Mouse (Mus musculus): ENCODE measurements at regions not wholly inside any gene's neighbourhood (a gene's known extent, or its start where the extent isn't known, plus 50 kb on each side); places are given as distances from the start of the nearest gene placed in this dataset.
A peak's percentile ranks its signal among the peaks of the same experiment; 100 is the strongest.

DNA sequence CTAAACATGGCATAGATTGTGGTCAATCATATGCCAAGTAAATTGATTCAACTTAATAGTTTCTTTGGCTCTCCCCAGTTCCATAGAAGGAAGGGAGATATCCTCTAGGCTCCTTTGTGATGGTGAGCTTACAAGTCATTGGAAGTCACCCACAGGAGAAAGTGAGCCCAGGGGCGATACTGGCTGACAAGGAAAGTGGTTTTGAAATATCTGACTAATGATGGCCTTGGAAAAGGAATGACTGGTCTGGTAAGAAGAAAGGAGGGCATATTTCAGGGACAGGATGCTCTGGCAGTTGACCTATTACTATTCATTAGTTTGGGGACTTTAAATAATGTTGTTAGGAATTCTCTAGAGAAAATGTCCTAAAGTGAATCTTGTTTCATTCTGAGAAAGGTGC lies 352.7 kb upstream of the Cdh11 start:
- no peak for ATAC-seq (ENCODE audit: insufficient number of reproducible peaks, insufficient read depth, low FRiP score, low TSS enrichment, low read depth)
- 72% methylated on average over 1 of the region's 1 CpGs for WGBS
- Histone ChIP-seq H3K9ac (replicated peaks) (no peak overlapping the region), H3K36me3 (no peaks in the 10 kb centered on the region), H3K27me3 (no peaks in the 10 kb centered on the region), H3K9me3 (no peaks in the 10 kb centered on the region), H3K4me2 (no peak overlapping the region), H3K4me3 (replicated peaks) (no peak overlapping the region), H3K27ac (no peak overlapping the region), H3K4me1 (replicated peaks) (no peaks in the 10 kb centered on the region)

- H3K36me3 ChIP-seq, result no peaks in the 10 kb centered on the region
- H3K27me3 ChIP-seq, result no peaks in the 10 kb centered on the region
- peaks cover 25% of the 10 kb centered on the region for H3K4me1 ChIP-seq (replicated peaks)
- no peak overlapping the region for H3K4me2 ChIP-seq
- no peak for ATAC-seq (ENCODE audit: insufficient number of reproducible peaks, insufficient read depth, low FRiP score, low TSS enrichment, low read depth)
- no peak overlapping the region for H3K9ac ChIP-seq (replicated peaks)
- H3K27ac ChIP-seq, result no peak overlapping the region
- H3K9me3 ChIP-seq, result no peaks in the 10 kb centered on the region
- H3K4me3 ChIP-seq (replicated peaks), result no peak overlapping the region
- 57% methylated on average over 1 of the region's 1 CpGs for WGBS
Measured at GRCm38 (mm10) chr8:103144835-103145234, 359.4 kb upstream of the Cdh11 start.

DNA sequence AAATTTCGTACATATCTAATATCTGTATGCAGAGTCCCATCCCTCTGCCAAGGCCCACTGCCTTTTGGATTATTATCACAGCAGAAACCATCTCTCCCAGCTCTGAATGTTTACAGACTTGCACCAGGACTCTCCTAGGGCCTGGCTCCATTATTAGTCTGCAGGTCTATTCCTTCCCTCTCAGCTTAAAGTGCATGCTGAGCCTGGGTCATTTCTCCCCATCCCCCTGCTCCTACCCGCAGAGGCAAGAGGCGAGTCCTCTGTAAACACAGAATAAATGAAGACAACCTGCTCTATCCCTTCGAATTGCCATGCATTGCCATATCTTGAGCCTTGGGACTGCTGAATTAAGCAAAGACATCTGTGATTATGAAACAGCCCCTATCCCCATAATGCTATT lies 362.6 kb upstream of the Cdh11 start:
- no peaks in the 10 kb centered on the region for H3K36me3 ChIP-seq
- no peak overlapping the region for H3K9ac ChIP-seq (replicated peaks)
- H3K27ac ChIP-seq, result peak overlapping the region; percentile 60
- no peak for ATAC-seq (ENCODE audit: insufficient number of reproducible peaks, insufficient read depth, low FRiP score, low TSS enrichment, low read depth)
- no peak overlapping the region for H3K4me2 ChIP-seq
- peaks cover 25% of the 10 kb centered on the region for H3K4me1 ChIP-seq (replicated peaks)
- H3K27me3 ChIP-seq, result no peaks in the 10 kb centered on the region
- no peaks in the 10 kb centered on the region for H3K9me3 ChIP-seq
- no peak overlapping the region for H3K4me3 ChIP-seq (replicated peaks)
- WGBS, result 44% methylated on average over 4 of the region's 4 CpGs

DNA sequence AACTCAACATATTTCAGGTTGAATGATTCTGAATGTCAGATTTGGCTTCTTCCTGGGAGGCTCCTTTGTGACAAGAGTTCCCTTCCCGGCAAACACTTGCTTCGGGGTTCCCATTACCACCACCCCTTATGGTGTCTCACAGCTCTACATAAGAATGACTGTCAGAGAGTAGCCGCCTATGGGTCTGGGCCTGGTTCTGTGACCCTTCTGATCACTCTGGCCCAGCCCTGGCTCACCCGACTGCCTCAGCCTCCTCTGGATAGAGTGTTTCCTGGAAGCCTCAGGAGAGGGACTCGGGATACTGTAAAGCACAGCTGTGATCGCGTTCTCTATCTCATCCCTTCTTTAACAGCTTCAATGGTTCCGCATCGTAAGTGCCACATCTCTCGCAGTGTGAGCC lies 363.0 kb upstream of the Cdh11 start:
- ATAC-seq (ENCODE audit: insufficient number of reproducible peaks, insufficient read depth, low FRiP score, low TSS enrichment, low read depth), result no peak
- no peak overlapping the region for H3K4me3 ChIP-seq (replicated peaks)
- peak overlapping the region; percentile 60; the same call in 1 of the 2 replicates for H3K27ac ChIP-seq
- no peaks in the 10 kb centered on the region for H3K27me3 ChIP-seq
- no peaks in the 10 kb centered on the region for H3K36me3 ChIP-seq
- H3K4me2 ChIP-seq, result no peak overlapping the region
- 63% methylated on average over 10 of the region's 10 CpGs for WGBS
- H3K9ac ChIP-seq (replicated peaks), result no peak overlapping the region
- peaks cover 25% of the 10 kb centered on the region for H3K4me1 ChIP-seq (replicated peaks)
- H3K9me3 ChIP-seq, result no peaks in the 10 kb centered on the region

DNA sequence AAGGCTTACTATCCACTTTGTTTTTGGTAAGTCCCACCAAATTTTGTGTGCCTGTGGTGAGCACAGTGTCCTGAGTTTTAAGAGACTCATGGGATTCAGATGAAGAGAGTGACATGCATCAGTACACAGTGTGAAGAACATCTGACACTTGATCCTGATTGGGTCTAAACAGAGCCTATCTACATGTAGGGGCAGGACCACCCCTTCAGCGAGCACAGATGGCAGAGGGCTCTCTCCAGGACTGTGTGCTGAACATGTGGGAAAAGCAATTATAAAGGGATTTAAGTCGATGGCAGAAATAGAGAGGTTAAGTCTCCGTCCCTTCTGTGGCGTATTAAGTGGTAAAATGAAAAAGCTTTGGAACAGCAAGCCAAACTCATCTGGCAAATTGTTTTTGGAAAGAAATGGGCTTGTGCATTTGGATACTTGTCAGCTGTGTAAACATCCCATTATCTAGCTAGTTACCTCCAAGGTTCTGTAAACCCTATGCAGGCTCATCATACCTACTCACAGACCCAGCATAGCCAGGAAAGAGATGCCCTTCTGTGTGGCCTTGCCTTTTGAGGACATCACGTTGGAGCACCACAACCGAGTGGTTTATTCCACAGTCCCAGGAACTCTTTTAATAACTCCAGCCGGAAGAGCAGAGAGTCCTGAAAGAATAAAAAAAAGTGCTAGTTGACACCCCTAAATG lies 381.3 kb upstream of the Cdh11 start:
- Histone ChIP-seq H3K4me1 (replicated peaks) (peaks cover 14% of the 10 kb centered on the region), H3K4me3 (replicated peaks) (no peak overlapping the region), H3K9ac (replicated peaks) (no peak overlapping the region), H3K36me3 (no peaks in the 10 kb centered on the region), H3K4me2 (no peak overlapping the region), H3K9me3 (no peaks in the 10 kb centered on the region), H3K27ac (0 out of 2 replicates have a peak overlapping the region, but pooled peaks have one; percentile 19), H3K27me3 (no peaks in the 10 kb centered on the region)
- 26% methylated on average over 7 of the region's 7 CpGs for WGBS
- ATAC-seq (ENCODE audit: insufficient number of reproducible peaks, insufficient read depth, low FRiP score, low TSS enrichment, low read depth), result peak; percentile 87

DNA sequence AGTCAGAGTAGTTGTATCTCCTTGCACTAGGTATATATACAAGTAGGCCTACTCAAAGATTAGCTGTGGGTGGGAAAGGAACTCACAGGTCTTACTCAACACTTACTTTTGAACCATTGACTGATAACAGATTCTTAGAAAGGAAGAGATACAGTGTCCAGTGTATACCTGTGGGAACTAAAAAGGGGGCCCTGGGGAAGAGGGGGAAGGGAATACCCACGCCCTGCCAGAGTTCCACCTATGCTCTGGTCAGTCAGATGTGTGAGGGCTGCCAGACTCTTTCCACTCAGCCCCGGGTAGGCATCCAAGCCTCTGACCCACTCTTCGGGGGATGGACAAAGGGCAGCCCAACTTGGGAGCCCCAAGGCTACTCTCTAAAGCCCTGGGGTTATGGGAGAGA lies 387.9 kb upstream of the Cdh11 start:
- no peaks in the 10 kb centered on the region for H3K9me3 ChIP-seq
- ATAC-seq (ENCODE audit: insufficient number of reproducible peaks, insufficient read depth, low FRiP score, low TSS enrichment, low read depth), result no peak
- no peak overlapping the region for H3K27ac ChIP-seq

DNA sequence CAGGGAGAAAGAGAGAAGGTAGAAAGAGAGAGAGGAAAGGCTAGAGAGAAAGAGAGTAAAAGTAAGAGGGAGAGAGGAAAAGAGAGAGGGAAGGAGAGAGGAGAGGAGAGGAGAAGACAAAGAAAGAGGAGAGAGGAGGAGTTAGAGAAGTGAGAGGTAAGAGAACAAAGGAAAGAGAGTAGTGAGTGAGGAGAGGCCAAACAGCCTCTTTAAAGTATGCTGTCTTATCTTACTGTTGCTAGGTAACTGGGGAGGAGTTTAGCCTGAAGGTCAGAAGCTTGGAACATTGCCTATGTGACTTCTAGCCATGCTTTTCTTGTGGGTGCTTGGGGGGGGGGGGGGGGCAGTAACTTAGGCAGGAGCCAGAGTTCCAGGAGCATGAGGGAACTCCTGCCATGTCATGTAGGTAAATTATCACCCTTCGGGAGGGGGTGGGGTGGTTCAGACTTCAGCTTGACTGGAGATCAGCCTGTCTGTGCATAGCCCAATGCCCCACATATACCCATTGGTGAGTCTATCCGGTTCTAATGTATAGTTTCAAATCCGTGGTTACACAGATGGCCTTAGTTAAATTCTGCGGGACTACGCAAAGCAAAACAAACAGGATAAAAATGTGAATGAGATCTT lies 388.5 kb upstream of the Cdh11 start:
- H3K4me2 ChIP-seq, result no peak overlapping the region
- no peak overlapping the region for H3K27ac ChIP-seq
- no peak overlapping the region for H3K4me3 ChIP-seq (replicated peaks)
- H3K27me3 ChIP-seq, result no peaks in the 10 kb centered on the region
- no peaks in the 10 kb centered on the region for H3K36me3 ChIP-seq
- H3K9me3 ChIP-seq, result no peaks in the 10 kb centered on the region
- H3K9ac ChIP-seq (replicated peaks), result no peak overlapping the region
- WGBS, result 70% methylated on average over 5 of the region's 5 CpGs
- H3K4me1 ChIP-seq (replicated peaks), result no peaks in the 10 kb centered on the region
- no peak for ATAC-seq (ENCODE audit: insufficient number of reproducible peaks, insufficient read depth, low FRiP score, low TSS enrichment, low read depth)

More for the DNA sequence above, 387.9 kb upstream of the Cdh11 start:
- H3K4me1 ChIP-seq (replicated peaks), result no peaks in the 10 kb centered on the region
- no peaks in the 10 kb centered on the region for H3K36me3 ChIP-seq
- H3K4me2 ChIP-seq, result no peak overlapping the region
- WGBS, result 83% methylated on average over 3 of the region's 3 CpGs
- no peaks in the 10 kb centered on the region for H3K27me3 ChIP-seq
- H3K9ac ChIP-seq (replicated peaks), result no peak overlapping the region
- no peak overlapping the region for H3K4me3 ChIP-seq (replicated peaks)

DNA sequence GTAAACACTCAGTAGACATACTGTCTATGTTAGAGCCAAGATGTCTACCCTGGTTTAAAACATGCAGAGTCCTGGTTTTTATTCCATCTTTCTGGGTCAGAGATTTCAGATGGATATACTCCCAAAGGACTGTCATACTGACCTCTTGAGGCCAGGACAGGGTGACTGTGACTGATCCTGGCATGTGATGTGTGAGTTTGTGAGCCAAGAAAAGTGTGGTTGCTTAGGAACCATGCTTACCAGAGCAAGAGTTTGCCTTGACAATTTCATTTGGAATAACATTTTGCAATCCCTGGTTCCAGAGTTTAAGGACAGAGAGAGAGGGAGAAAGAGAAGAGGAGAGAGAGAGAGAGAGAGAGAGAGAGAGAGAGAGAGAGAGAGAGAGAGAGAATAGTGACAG lies 395.2 kb upstream of the Cdh11 start:
- Histone ChIP-seq H3K9me3 (no peaks in the 10 kb centered on the region), H3K27ac (no peak overlapping the region), H3K4me3 (replicated peaks) (no peak overlapping the region), H3K4me2 (no peak overlapping the region), H3K4me1 (replicated peaks) (no peaks in the 10 kb centered on the region), H3K36me3 (no peaks in the 10 kb centered on the region), H3K27me3 (no peaks in the 10 kb centered on the region), H3K9ac (replicated peaks) (no peak overlapping the region)
- no peak for ATAC-seq (ENCODE audit: insufficient number of reproducible peaks, insufficient read depth, low FRiP score, low TSS enrichment, low read depth)

DNA sequence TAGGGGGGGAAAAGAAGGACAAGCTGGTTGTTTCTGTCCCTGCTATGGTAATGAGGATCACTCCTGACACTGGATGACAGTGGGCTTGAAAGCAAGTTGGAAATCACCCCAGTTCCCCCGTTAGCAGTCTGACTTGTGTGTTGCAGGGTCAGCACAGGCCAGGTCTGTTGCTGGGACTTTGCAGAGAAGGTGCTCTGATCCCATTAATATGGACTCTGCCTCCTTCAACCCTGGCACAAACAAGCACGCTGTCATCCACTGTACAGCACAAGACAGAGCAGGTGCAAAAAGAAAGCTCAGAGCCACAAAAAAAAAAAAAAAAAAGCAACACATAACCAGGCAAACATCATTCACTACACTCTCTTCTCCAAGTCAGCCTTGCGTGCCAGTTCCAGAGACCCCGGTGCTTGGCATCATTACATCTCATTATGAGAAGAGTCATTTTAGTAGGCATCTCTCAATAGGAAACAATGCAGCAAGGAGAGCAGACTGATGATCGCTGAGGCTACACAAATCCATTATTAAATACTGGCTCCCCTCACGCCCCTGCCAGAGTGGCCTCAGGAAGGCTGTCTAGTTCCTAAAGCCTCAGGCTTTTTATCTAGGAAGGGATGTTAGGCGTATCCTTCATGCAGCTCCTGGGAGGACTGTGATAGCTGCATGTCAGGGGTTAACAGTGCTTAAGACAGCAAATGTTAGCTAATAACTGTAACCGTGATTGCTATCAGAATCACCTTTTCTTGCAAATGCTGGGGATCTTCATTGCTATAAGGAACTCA lies 403.5 kb upstream of the Cdh11 start:
- H3K9ac ChIP-seq (replicated peaks), result no peak overlapping the region
- no peak overlapping the region for H3K4me3 ChIP-seq (replicated peaks)
- no peak for ATAC-seq (ENCODE audit: insufficient number of reproducible peaks, insufficient read depth, low FRiP score, low TSS enrichment, low read depth)
- H3K4me2 ChIP-seq, result no peak overlapping the region
- H3K36me3 ChIP-seq, result no peaks in the 10 kb centered on the region
- WGBS, result 79% methylated on average over 8 of the region's 8 CpGs
- no peaks in the 10 kb centered on the region for H3K4me1 ChIP-seq (replicated peaks)
- peaks cover 9% of the 10 kb centered on the region; the same call in 1 of the 2 replicates for H3K9me3 ChIP-seq
- no peak overlapping the region for H3K27ac ChIP-seq
- no peaks in the 10 kb centered on the region for H3K27me3 ChIP-seq

DNA sequence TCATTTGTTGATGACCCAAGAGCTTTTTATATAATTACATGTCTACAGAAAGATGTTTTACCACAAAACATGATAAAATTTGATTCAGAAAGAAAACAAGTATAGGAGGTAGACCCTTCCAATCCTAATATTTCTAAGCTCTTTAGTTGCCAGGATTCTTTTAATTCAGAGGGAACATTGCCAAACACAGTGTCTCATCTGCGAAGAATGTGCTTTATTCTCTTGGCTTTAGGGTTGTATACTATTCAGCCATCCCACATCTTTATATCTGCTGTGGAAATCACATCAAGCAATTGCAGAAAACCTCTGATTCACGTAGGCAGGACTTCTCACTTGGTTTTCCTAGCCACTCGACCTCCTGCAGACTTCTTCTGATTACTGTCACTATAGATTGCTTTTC lies 412.8 kb upstream of the Cdh11 start:
- Histone ChIP-seq H3K4me2 (no peak overlapping the region), H3K36me3 (no peaks in the 10 kb centered on the region), H3K9ac (replicated peaks) (no peak overlapping the region), H3K4me3 (replicated peaks) (no peak overlapping the region), H3K27ac (no peak overlapping the region), H3K27me3 (no peaks in the 10 kb centered on the region), H3K4me1 (replicated peaks) (peaks cover 31% of the 10 kb centered on the region), H3K9me3 (peaks cover 7% of the 10 kb centered on the region; the same call in 1 of the 2 replicates)
- ATAC-seq (ENCODE audit: insufficient number of reproducible peaks, insufficient read depth, low FRiP score, low TSS enrichment, low read depth), result no peak
- 70% methylated on average over 3 of the region's 3 CpGs for WGBS

- Histone ChIP-seq H3K9me3 (no peaks in the 10 kb centered on the region), H3K27ac (peak overlapping the region; percentile 81), H3K36me3 (no peaks in the 10 kb centered on the region), H3K4me2 (no peak overlapping the region), H3K4me1 (replicated peaks) (peaks cover 29% of the 10 kb centered on the region), H3K9ac (replicated peaks) (no peak overlapping the region), H3K4me3 (replicated peaks) (no peak overlapping the region), H3K27me3 (no peaks in the 10 kb centered on the region)
- ATAC-seq (ENCODE audit: insufficient number of reproducible peaks, insufficient read depth, low FRiP score, low TSS enrichment, low read depth), result peak; percentile 64; the same call in 1 of the 2 replicates
- 34% methylated on average over 11 of the region's 11 CpGs for WGBS
Measured at GRCm38 (mm10) chr8:103199696-103200615, 414.5 kb upstream of the Cdh11 start.

Data from limb, embryonic 12.5 days (tissue).